Mouse (Mus musculus): ENCODE data around the gene Ecm1.

GRCm38 (mm10) chr3:95725863-95726262, 13.5 kb downstream of the Ecm1 start:
- no peak for TF ChIP-seq CTCF (IDR thresholded peaks at IDR 0.05; ENCODE audit: low read depth)
- no peak for TF ChIP-seq EP300 (optimal IDR thresholded peaks at IDR 0.05)

Data from stomach, postnatal 0 days (tissue).